Mouse (Mus musculus) effector memory CD4-positive, alpha-beta T cell, adult 5 months (primary cell): ENCODE measurements around the gene Olfr978. TPM values are rescaled to one million over a fixed set of nuclear protein-coding genes. Genes with fewer than 3 reads are reported as not detected.

Experiments used
- polyA plus RNA-seq: library from polyadenylated mRNA; unstranded; fragments of 100-300 nt; shearing (Covaris generic); gene quantifications from one replicate; pipeline ENCODE4 v1.2.1, GENCODE M21; 2017

Gene Olfr978
- polyA plus RNA-seq: not detected

GRCm38 (mm10) chr9:39991813-39992212 is at the start of gene Olfr978:
TSS of gene Olfr978 (plus strand) at chr9:39992113.

GRCm38 (mm10) chr9:39951946-39952345 is 40.0 kb upstream of the Olfr978 start, which contains the start of gene Olfr975:
TSS of gene Olfr975 (minus strand) at chr9:39952046.

DNA sequence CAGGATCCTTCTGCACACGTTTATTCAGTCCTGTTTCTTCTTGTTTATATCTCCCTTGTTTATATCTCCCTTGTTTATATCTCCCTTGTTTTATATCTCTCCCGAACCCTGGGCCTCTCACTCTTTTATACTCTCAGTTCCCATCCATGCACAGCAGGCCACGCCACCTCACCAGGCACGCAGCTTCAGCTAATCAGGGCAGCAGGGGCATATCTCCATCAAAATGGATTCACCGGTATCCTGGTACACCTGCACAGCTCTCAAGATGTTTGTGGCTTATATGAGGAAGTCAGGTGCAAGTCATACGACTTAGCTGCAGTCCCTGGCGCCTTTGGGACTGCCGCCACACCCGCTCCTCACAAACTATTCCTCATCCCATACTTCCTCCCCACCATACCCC is 30.9 kb upstream of the Olfr978 start, which contains the start of gene Olfr976:
TSS of gene Olfr976 (minus strand) at position 101 of the 400 bp plus-strand sequence.

DNA sequence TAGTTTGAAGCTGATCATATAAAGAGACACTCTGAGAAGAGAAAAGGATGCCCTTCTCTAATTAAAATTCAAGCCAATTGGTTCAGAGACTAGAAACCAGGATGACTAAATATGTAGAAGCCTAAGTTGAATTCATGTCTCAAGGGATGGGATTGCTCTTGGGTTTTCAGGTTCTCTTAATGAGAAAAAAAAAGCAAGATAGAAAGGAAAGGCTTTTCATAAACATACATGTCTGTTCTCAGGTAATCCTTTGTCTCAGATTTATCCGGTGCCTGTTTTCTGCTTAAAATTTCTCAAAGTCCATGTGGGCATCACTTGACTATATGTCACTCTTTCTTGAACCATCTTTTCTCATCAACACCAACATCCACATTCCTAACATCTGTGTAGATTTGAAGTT is 11.5 kb downstream of the Olfr978 start, which contains the start of gene Olfr979:
TSS of gene Olfr979 (minus strand) at position 101 of the 400 bp plus-strand sequence.

DNA sequence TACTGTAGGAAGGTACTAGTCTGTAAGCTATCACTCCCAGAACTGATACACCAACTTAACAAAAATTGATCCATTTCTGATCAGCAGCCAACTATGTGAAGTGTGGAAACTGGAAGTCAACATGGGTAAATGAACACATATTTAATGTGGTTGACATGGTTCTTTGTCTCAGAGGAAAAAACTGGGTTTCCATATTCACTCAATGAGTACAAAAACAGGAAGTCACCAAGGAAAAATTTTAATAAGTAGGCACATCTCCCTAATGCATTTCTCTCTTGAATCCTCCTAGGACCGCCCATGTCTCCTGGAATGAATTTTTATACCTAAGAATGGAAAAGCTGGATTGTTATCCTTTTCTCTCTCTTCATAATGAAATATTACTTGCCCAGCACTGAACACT is 17.6 kb downstream of the Olfr978 start, which contains the start of gene Olfr980:
TSS of gene Olfr980 (minus strand) at position 101 of the 400 bp plus-strand sequence.

DNA sequence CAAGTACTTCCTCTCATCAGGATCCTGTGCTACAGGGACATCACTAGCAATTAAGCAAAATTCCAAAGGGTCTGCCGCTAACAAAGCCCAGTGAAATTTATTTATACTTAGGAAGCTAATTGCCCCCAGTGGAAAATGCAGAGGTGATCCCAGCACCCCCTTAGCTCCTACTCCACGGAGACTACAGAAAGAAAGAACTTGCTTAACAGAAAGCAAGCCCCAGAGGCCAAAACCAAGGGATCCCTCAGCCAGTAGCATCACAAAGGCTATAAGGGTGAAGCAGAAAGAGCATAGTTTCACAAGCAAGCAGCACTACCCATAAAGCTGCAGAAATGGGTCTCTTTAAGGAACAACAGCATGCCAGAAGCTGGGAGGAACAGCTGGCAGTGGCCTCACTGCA is 29.3 kb downstream of the Olfr978 start, which contains the start of gene Olfr981:
TSS of gene Olfr981 (plus strand) at position 301 of the 400 bp plus-strand sequence.

Other genes starting within 250 kb of the Olfr978 start
- not detected for gene Olfr967, start 245.9 kb upstream of the Olfr978 start, polyA plus RNA-seq
- not detected for gene Olfr968, start 208.9 kb upstream of the Olfr978 start, polyA plus RNA-seq
- gene Olfr969, start 201.2 kb upstream of the Olfr978 start, polyA plus RNA-seq: not detected
- not detected for gene Olfr970, start 183.3 kb upstream of the Olfr978 start, polyA plus RNA-seq
- not detected for gene Olfr971, start 155.2 kb upstream of the Olfr978 start, polyA plus RNA-seq
- not detected for gene Olfr972, start 125.7 kb upstream of the Olfr978 start, polyA plus RNA-seq
- not detected for gene Olfr229, start 84.8 kb upstream of the Olfr978 start, polyA plus RNA-seq
- 0.14 TPM for gene Olfr974, start 54.6 kb upstream of the Olfr978 start, polyA plus RNA-seq
- not detected for gene Olfr975, start 40.1 kb upstream of the Olfr978 start, polyA plus RNA-seq
- not detected for gene Olfr976, start 31.0 kb upstream of the Olfr978 start, polyA plus RNA-seq
- not detected for gene Olfr979, start 11.4 kb downstream of the Olfr978 start, polyA plus RNA-seq
- not detected for gene Olfr980, start 17.5 kb downstream of the Olfr978 start, polyA plus RNA-seq
- not detected for gene Olfr981, start 29.4 kb downstream of the Olfr978 start, polyA plus RNA-seq
- 0.09 TPM for gene Olfr982, start 81.7 kb downstream of the Olfr978 start, polyA plus RNA-seq
- gene Olfr983, start 101.5 kb downstream of the Olfr978 start, polyA plus RNA-seq: not detected
- gene Olfr984, start 122.1 kb downstream of the Olfr978 start, polyA plus RNA-seq: 0.09 TPM
- not detected for gene Olfr985, start 138.1 kb downstream of the Olfr978 start, polyA plus RNA-seq
- gene Tmem225, start 156.0 kb downstream of the Olfr978 start, polyA plus RNA-seq: not detected
- gene Olfr986, start 188.8 kb downstream of the Olfr978 start, polyA plus RNA-seq: not detected
- 1.6 TPM for gene Zfp202, start 200.2 kb downstream of the Olfr978 start, polyA plus RNA-seq